Mouse (Mus musculus) embryonic facial prominence, embryonic 14.5 days (tissue): ENCODE results near the gene Pogk. TPM values are rescaled to one million over a fixed set of nuclear protein-coding genes. Genes with fewer than 3 reads are reported as not detected.

Source experiments
- ATAC-seq: fragments of 200-750 bp; cut with Nextera tagmentation; 2 replicates; pipeline ENCODE4 v1.8.0; 2017; ENCODE audit warnings: low read depth, moderate number of reproducible peaks, moderate TSS enrichment
- DNase-seq: peaks from one replicate; pipeline ENCODE4 v3.0.0-alpha.2; 2015; ENCODE audit warnings: low spot score
- H3K27ac ChIP-seq: fragments of 300-500 bp; sonication (generic); replicated peaks from 2 replicates; pipeline ENCODE4 v1.5.1; 2014; ENCODE audit warnings: low read depth, mild to moderate bottlenecking, low read length, moderate library complexity
- H3K27me3 ChIP-seq: fragments of 300-500 bp; sonication (generic); replicated peaks from 2 replicates; pipeline ENCODE4 v1.6.1; 2014; ENCODE audit warnings: low read length; ENCODE audit not compliant: control insufficient read depth, insufficient read depth
- H3K36me3 ChIP-seq: fragments of 300-500 bp; sonication (generic); 2 replicates; pipeline ENCODE4 v1.6.1; 2014; ENCODE audit warnings: low read length, mixed read lengths; ENCODE audit not compliant: control insufficient read depth, insufficient read depth
- H3K4me1 ChIP-seq: fragments of 300-500 bp; sonication (generic); 2 replicates; pipeline ENCODE4 v1.6.1; 2014; ENCODE audit warnings: antibody characterized with exemption, low read length; ENCODE audit not compliant: control insufficient read depth, insufficient read depth
- H3K4me2 ChIP-seq: fragments of 300-500 bp; sonication (generic); 2 replicates; pipeline ENCODE4 v1.6.1; 2014; ENCODE audit warnings: low read depth, mild to moderate bottlenecking, low read length, moderate library complexity, mixed read lengths
- H3K4me3 ChIP-seq: fragments of 300-500 bp; sonication (generic); 2 replicates; pipeline ENCODE4 v1.5.1; 2014; ENCODE audit warnings: low read depth, mild to moderate bottlenecking, low read length
- H3K9ac ChIP-seq: fragments of 300-500 bp; sonication (generic); 2 replicates; pipeline ENCODE4 v1.6.1; 2014; ENCODE audit warnings: low read depth, mild to moderate bottlenecking, low read length, moderate library complexity, mixed read lengths
- H3K9me3 ChIP-seq: fragments of 300-500 bp; sonication (generic); 2 replicates; pipeline ENCODE4 v1.6.1; 2016; ENCODE audit warnings: low read length; ENCODE audit not compliant: control insufficient read depth
- WGBS: fragments of 180-500 bp; shearing (Covaris S2); extraction: QIAGEN DNeasy Blood & Tissue Kit; methylation state at CpG from one replicate; pipeline ENCODE4 v1.1.7; 2014; 5-methylcytosine and 5-hydroxymethylcytosine counted together
- polyA plus RNA-seq: library from polyadenylated mRNA; unstranded; fragments of >200 nt; fragmentation: Nextera tagmentation; extraction: Ambion mirVana; gene quantifications from 2 replicates; pipeline ENCODE4 v1.2.1, GENCODE M21; 2014

Gene Pogk
- polyA plus RNA-seq, 1 experiment from 2014 or later, result 17.3 TPM

DNA sequence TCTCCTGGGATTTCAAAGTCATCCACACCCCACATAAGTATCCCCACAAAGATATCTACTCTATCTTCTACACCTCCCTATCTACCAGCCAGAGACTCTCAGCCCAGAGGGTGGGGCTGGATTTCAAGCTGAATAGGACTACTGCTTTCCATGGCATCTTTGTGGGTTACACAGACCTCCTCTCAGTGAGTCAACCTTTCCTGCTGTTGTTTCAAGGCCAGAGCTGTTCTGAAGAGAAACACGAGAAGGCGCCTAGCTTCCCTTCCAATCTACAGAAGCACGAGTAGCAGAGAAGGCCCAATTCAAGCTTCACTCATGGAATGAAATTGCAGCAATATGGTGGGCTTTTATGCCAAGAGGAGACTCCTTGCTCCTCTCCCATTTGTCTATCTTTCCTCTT lies 5.8 kb downstream of the Pogk start:
- Histone ChIP-seq H3K36me3 (peaks cover 80% of the 10 kb centered on the region), H3K27me3 (no peaks in the 10 kb centered on the region), H3K27ac (no peak overlapping the region), H3K9me3 (no peaks in the 10 kb centered on the region), H3K9ac (no peak overlapping the region), H3K4me1 (peaks cover 6% of the 10 kb centered on the region), H3K4me2 (no peak overlapping the region), H3K4me3 (no peak overlapping the region)
- DNase-seq, result no peak
- WGBS, result 91% methylated on average over 3 of the region's 3 CpGs
- ATAC-seq, result no peak

- no peak overlapping the region for H3K9ac ChIP-seq
- H3K36me3 ChIP-seq, result peaks cover 87% of the 10 kb centered on the region
- 77% methylated on average over 4 of the region's 4 CpGs for WGBS
- H3K27me3 ChIP-seq, result no peaks in the 10 kb centered on the region
- H3K4me2 ChIP-seq, result no peak overlapping the region
- peak; percentile 51 for DNase-seq
- no peak overlapping the region for H3K4me3 ChIP-seq
- peak; percentile 6; the same call in 1 of the 2 replicates for ATAC-seq
- no peaks in the 10 kb centered on the region for H3K9me3 ChIP-seq
- H3K4me1 ChIP-seq, result no peaks in the 10 kb centered on the region
- H3K27ac ChIP-seq, result no peak overlapping the region
These were observed 7.7 kb downstream of the Pogk start for GRCm38 (mm10) chr1:166402003-166402402.

- ATAC-seq (no peak), DNase-seq (no peak)
- H3K9me3 ChIP-seq, result no peaks in the 10 kb centered on the region
- no peaks in the 10 kb centered on the region for H3K27me3 ChIP-seq
- no peaks in the 10 kb centered on the region for H3K4me1 ChIP-seq
- no peak overlapping the region for H3K9ac ChIP-seq
- H3K27ac ChIP-seq, result no peak overlapping the region
- H3K36me3 ChIP-seq, result peaks cover 88% of the 10 kb centered on the region
- H3K4me2 ChIP-seq, result no peak overlapping the region
- no peak overlapping the region for H3K4me3 ChIP-seq
These were observed 8.2 kb downstream of the Pogk start for GRCm38 (mm10) chr1:166401455-166401854.

- Histone ChIP-seq H3K27me3 (no peaks in the 10 kb centered on the region), H3K4me1 (no peaks in the 10 kb centered on the region), H3K36me3 (peaks cover 93% of the 10 kb centered on the region), H3K4me3 (no peak overlapping the region), H3K27ac (no peak overlapping the region), H3K4me2 (no peak overlapping the region), H3K9me3 (no peaks in the 10 kb centered on the region), H3K9ac (no peak overlapping the region)
- no peak for ATAC-seq
- no peak for DNase-seq
- 95% methylated on average over 6 of the region's 6 CpGs for WGBS
These were observed 13.3 kb downstream of the Pogk start for GRCm38 (mm10) chr1:166396381-166396780.

GRCm38 (mm10) chr1:166395661-166396060 lies 14.0 kb downstream of the Pogk start:
- DNase-seq (no peak), ATAC-seq (no peak)
- H3K4me1 ChIP-seq, result no peaks in the 10 kb centered on the region
- 89% methylated on average over 5 of the region's 5 CpGs for WGBS
- no peak overlapping the region for H3K4me2 ChIP-seq
- no peaks in the 10 kb centered on the region for H3K27me3 ChIP-seq
- peaks cover 94% of the 10 kb centered on the region for H3K36me3 ChIP-seq
- H3K4me3 ChIP-seq, result no peak overlapping the region
- H3K27ac ChIP-seq, result no peak overlapping the region
- no peaks in the 10 kb centered on the region for H3K9me3 ChIP-seq
- no peak overlapping the region for H3K9ac ChIP-seq

DNA sequence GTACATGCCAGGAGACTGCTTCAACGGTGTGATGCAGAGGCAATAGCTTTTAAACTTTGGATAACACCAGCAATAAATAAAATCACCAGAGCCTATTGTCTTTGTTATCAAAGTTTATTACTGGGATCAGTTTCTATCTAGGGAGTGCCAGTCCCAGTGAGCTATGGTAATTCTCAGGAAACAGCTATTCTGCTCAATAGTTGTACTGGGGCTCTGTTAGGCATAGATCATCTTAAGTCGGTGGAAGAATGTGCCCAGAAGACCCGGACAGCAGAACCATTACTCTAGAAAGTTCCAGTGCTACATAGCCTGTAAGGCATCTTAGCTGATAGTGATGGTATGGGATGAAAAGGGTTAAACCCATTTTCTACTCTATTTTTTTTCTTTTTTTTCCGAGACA lies 14.9 kb downstream of the Pogk start:
- H3K4me2 ChIP-seq, result no peak overlapping the region
- no peak for ATAC-seq
- DNase-seq, result no peak
- H3K4me1 ChIP-seq, result no peaks in the 10 kb centered on the region
- WGBS, result 70% methylated on average over 4 of the region's 4 CpGs
- H3K9ac ChIP-seq, result no peak overlapping the region
- no peak overlapping the region for H3K4me3 ChIP-seq
- H3K36me3 ChIP-seq, result peaks cover 95% of the 10 kb centered on the region
- no peaks in the 10 kb centered on the region for H3K27me3 ChIP-seq
- no peaks in the 10 kb centered on the region for H3K9me3 ChIP-seq
- no peak overlapping the region for H3K27ac ChIP-seq

GRCm38 (mm10) chr1:166391671-166392070 lies 18.0 kb downstream of the Pogk start:
- no peak overlapping the region for H3K27ac ChIP-seq
- WGBS, result 92% methylated on average over 6 of the region's 6 CpGs
- H3K4me2 ChIP-seq, result no peak overlapping the region
- no peaks in the 10 kb centered on the region for H3K4me1 ChIP-seq
- no peak overlapping the region for H3K9ac ChIP-seq
- no peak overlapping the region for H3K4me3 ChIP-seq
- no peaks in the 10 kb centered on the region for H3K27me3 ChIP-seq
- no peak for DNase-seq
- ATAC-seq, result no peak
- H3K36me3 ChIP-seq, result peaks cover 95% of the 10 kb centered on the region
- H3K9me3 ChIP-seq, result no peaks in the 10 kb centered on the region

- Histone ChIP-seq H3K27ac (no peak overlapping the region), H3K36me3 (peaks cover 98% of the 10 kb centered on the region), H3K4me2 (no peak overlapping the region), H3K4me1 (no peaks in the 10 kb centered on the region), H3K9me3 (no peaks in the 10 kb centered on the region), H3K27me3 (no peaks in the 10 kb centered on the region), H3K4me3 (no peak overlapping the region), H3K9ac (no peak overlapping the region)
- no peak for DNase-seq
- no peak for ATAC-seq
- 91% methylated on average over 16 of the region's 16 CpGs for WGBS
These were observed 20.1 kb downstream of the Pogk start for GRCm38 (mm10) chr1:166389406-166390125.

GRCm38 (mm10) chr1:166388511-166388910 lies 21.2 kb downstream of the Pogk start:
- no peak overlapping the region for H3K4me2 ChIP-seq
- no peak overlapping the region for H3K9ac ChIP-seq
- DNase-seq (no peak), ATAC-seq (no peak)
- H3K27ac ChIP-seq, result no peak overlapping the region
- H3K9me3 ChIP-seq, result no peaks in the 10 kb centered on the region
- no peaks in the 10 kb centered on the region for H3K27me3 ChIP-seq
- no peak overlapping the region for H3K4me3 ChIP-seq
- H3K4me1 ChIP-seq, result no peaks in the 10 kb centered on the region
- peaks cover 98% of the 10 kb centered on the region for H3K36me3 ChIP-seq
- 91% methylated on average over 11 of the region's 11 CpGs for WGBS
